Mouse (Mus musculus): ENCODE results near the gene Hs1bp3. TPM values are rescaled to one million over a fixed set of nuclear protein-coding genes. Genes with fewer than 3 reads are reported as not detected.

Gene Hs1bp3
- total RNA-seq, 2 experiments from 2014 or later, result 8.7 to 14.1 TPM

- intact Hi-C loops (cut with DNase I), result no loop called here
- no peak for DNase-seq (ENCODE audit: low spot score in 2 of 2)
Measured at GRCm38 (mm10) chr12:8380944-8381343, 67.7 kb downstream of the Hs1bp3 start.

GRCm38 (mm10) chr12:8381940-8382339 is 68.7 kb downstream of the Hs1bp3 start:
- intact Hi-C loops (cut with DNase I), result no loop called here
- no peak for DNase-seq (ENCODE audit: low spot score in 2 of 2)

- DNase-seq (ENCODE audit: low spot score in 2 of 2), result no peak
- intact Hi-C loops (cut with DNase I), result no loop called here
Measured at GRCm38 (mm10) chr12:8383822-8384221, 70.6 kb downstream of the Hs1bp3 start.

- DNase-seq (ENCODE audit: low spot score in 2 of 2), result no peak
- intact Hi-C loops (cut with DNase I), result no loop called here
Measured at GRCm38 (mm10) chr12:8386451-8387011, 73.3 kb downstream of the Hs1bp3 start.

- no peak for DNase-seq (ENCODE audit: low spot score in 2 of 2)
- intact Hi-C loops (cut with DNase I), result no loop called here
Measured at GRCm38 (mm10) chr12:8387281-8387680, 74.0 kb downstream of the Hs1bp3 start.

GRCm38 (mm10) chr12:8388529-8389414 is 75.5 kb downstream of the Hs1bp3 start:
- peak in 1 of 2 experiments; percentile 41 for DNase-seq (ENCODE audit: low spot score in 2 of 2)
- intact Hi-C loops (cut with DNase I), result no loop called here

GRCm38 (mm10) chr12:8393226-8393625 is 80.0 kb downstream of the Hs1bp3 start:
- intact Hi-C loops (cut with DNase I), result no loop called here
- no peak for DNase-seq (ENCODE audit: low spot score in 2 of 2)

Other genes with a start within 250 kb of the Hs1bp3 start
- gene Ldah, start 105.3 kb upstream of the Hs1bp3 start, total RNA-seq (2021), result 10 to 100 TPM; 35.6 to 40.0 TPM
- gene Gdf7, start 11.5 kb upstream of the Hs1bp3 start, total RNA-seq (2021), result under 1 TPM; 0.48 to 0.67 TPM
- gene Rhob, start 186.6 kb downstream of the Hs1bp3 start, total RNA-seq (2021), result 100 to 1,000 TPM; 300 to 353 TPM

All from left cerebral cortex, postnatal 36 days (tissue).